Mouse (Mus musculus): ENCODE results near the gene 4930452B06Rik. TPM values are rescaled to one million over a fixed set of nuclear protein-coding genes. Genes with fewer than 3 reads are reported as not detected.

The 4930452B06Rik gene
- total RNA-seq, 1 experiment from 2014 or later, result 0.65 TPM

- no peak for ATAC-seq (replicated peaks in 1 of 2; ENCODE audit: insufficient read depth in 1 of 2, low FRiP score in 2 of 2, low TSS enrichment in 1 of 2, low read depth in 1 of 2, poor library complexity in 2 of 2, severe bottlenecking in 2 of 2)
Measured at GRCm38 (mm10) chr14:8476606-8477005, 189.4 kb downstream of the 4930452B06Rik start.

GRCm38 (mm10) chr14:8475851-8476250, 190.2 kb downstream of the 4930452B06Rik start:
- ATAC-seq (replicated peaks in 1 of 2; ENCODE audit: insufficient read depth in 1 of 2, low FRiP score in 2 of 2, low TSS enrichment in 1 of 2, low read depth in 1 of 2, poor library complexity in 2 of 2, severe bottlenecking in 2 of 2), result no peak

GRCm38 (mm10) chr14:8472884-8473283, 193.2 kb downstream of the 4930452B06Rik start:
- no peak for ATAC-seq (replicated peaks in 1 of 2; ENCODE audit: insufficient read depth in 1 of 2, low FRiP score in 2 of 2, low TSS enrichment in 1 of 2, low read depth in 1 of 2, poor library complexity in 2 of 2, severe bottlenecking in 2 of 2)

- no peak for ATAC-seq (replicated peaks in 1 of 2; ENCODE audit: insufficient read depth in 1 of 2, low FRiP score in 2 of 2, low TSS enrichment in 1 of 2, low read depth in 1 of 2, poor library complexity in 2 of 2, severe bottlenecking in 2 of 2)
Measured at GRCm38 (mm10) chr14:8464401-8465154, 201.5 kb downstream of the 4930452B06Rik start.

GRCm38 (mm10) chr14:8462973-8463372, 203.1 kb downstream of the 4930452B06Rik start:
- no peak for ATAC-seq (replicated peaks in 1 of 2; ENCODE audit: insufficient read depth in 1 of 2, low FRiP score in 2 of 2, low TSS enrichment in 1 of 2, low read depth in 1 of 2, poor library complexity in 2 of 2, severe bottlenecking in 2 of 2)

- ATAC-seq (replicated peaks in 1 of 2; ENCODE audit: insufficient read depth in 1 of 2, low FRiP score in 2 of 2, low TSS enrichment in 1 of 2, low read depth in 1 of 2, poor library complexity in 2 of 2, severe bottlenecking in 2 of 2), result no peak
Measured at GRCm38 (mm10) chr14:8462321-8462909, 203.6 kb downstream of the 4930452B06Rik start.

- ATAC-seq (replicated peaks in 1 of 2; ENCODE audit: insufficient read depth in 1 of 2, low FRiP score in 2 of 2, low TSS enrichment in 1 of 2, low read depth in 1 of 2, poor library complexity in 2 of 2, severe bottlenecking in 2 of 2), result peak; percentile 64 to 78; a peak in 3 of 4 replicates
Measured at GRCm38 (mm10) chr14:8460226-8461129, 205.6 kb downstream of the 4930452B06Rik start.

GRCm38 (mm10) chr14:8459759-8460158, 206.3 kb downstream of the 4930452B06Rik start:
- ATAC-seq (replicated peaks in 1 of 2; ENCODE audit: insufficient read depth in 1 of 2, low FRiP score in 2 of 2, low TSS enrichment in 1 of 2, low read depth in 1 of 2, poor library complexity in 2 of 2, severe bottlenecking in 2 of 2), result 0 out of 4 replicates have a peak, but pooled peaks of 1 of the 2 experiments have one; percentile 10

GRCm38 (mm10) chr14:8451117-8451516, 214.9 kb downstream of the 4930452B06Rik start:
- peak; percentile 17 to 32; a peak in 1 of 4 replicates for ATAC-seq (replicated peaks in 1 of 2; ENCODE audit: insufficient read depth in 1 of 2, low FRiP score in 2 of 2, low TSS enrichment in 1 of 2, low read depth in 1 of 2, poor library complexity in 2 of 2, severe bottlenecking in 2 of 2)

- ATAC-seq (replicated peaks in 1 of 2; ENCODE audit: insufficient read depth in 1 of 2, low FRiP score in 2 of 2, low TSS enrichment in 1 of 2, low read depth in 1 of 2, poor library complexity in 2 of 2, severe bottlenecking in 2 of 2), result no peak
Measured at GRCm38 (mm10) chr14:8450342-8450741, 215.7 kb downstream of the 4930452B06Rik start.

GRCm38 (mm10) chr14:8449299-8449698, 216.7 kb downstream of the 4930452B06Rik start:
- ATAC-seq (replicated peaks in 1 of 2; ENCODE audit: insufficient read depth in 1 of 2, low FRiP score in 2 of 2, low TSS enrichment in 1 of 2, low read depth in 1 of 2, poor library complexity in 2 of 2, severe bottlenecking in 2 of 2), result no peak

- no peak for ATAC-seq (replicated peaks in 1 of 2; ENCODE audit: insufficient read depth in 1 of 2, low FRiP score in 2 of 2, low TSS enrichment in 1 of 2, low read depth in 1 of 2, poor library complexity in 2 of 2, severe bottlenecking in 2 of 2)
Measured at GRCm38 (mm10) chr14:8447352-8447751, 218.7 kb downstream of the 4930452B06Rik start.

GRCm38 (mm10) chr14:8444363-8444762, 221.7 kb downstream of the 4930452B06Rik start:
- ATAC-seq (replicated peaks in 1 of 2; ENCODE audit: insufficient read depth in 1 of 2, low FRiP score in 2 of 2, low TSS enrichment in 1 of 2, low read depth in 1 of 2, poor library complexity in 2 of 2, severe bottlenecking in 2 of 2), result no peak

- no peak for ATAC-seq (replicated peaks in 1 of 2; ENCODE audit: insufficient read depth in 1 of 2, low FRiP score in 2 of 2, low TSS enrichment in 1 of 2, low read depth in 1 of 2, poor library complexity in 2 of 2, severe bottlenecking in 2 of 2)
Measured at GRCm38 (mm10) chr14:8442691-8443090, 223.3 kb downstream of the 4930452B06Rik start.

GRCm38 (mm10) chr14:8441623-8442022, 224.4 kb downstream of the 4930452B06Rik start:
- ATAC-seq (replicated peaks in 1 of 2; ENCODE audit: insufficient read depth in 1 of 2, low FRiP score in 2 of 2, low TSS enrichment in 1 of 2, low read depth in 1 of 2, poor library complexity in 2 of 2, severe bottlenecking in 2 of 2), result no peak

GRCm38 (mm10) chr14:8430611-8431230, 235.3 kb downstream of the 4930452B06Rik start:
- no peak for ATAC-seq (replicated peaks in 1 of 2; ENCODE audit: insufficient read depth in 1 of 2, low FRiP score in 2 of 2, low TSS enrichment in 1 of 2, low read depth in 1 of 2, poor library complexity in 2 of 2, severe bottlenecking in 2 of 2)

GRCm38 (mm10) chr14:8429767-8430166, 236.3 kb downstream of the 4930452B06Rik start:
- no peak for ATAC-seq (replicated peaks in 1 of 2; ENCODE audit: insufficient read depth in 1 of 2, low FRiP score in 2 of 2, low TSS enrichment in 1 of 2, low read depth in 1 of 2, poor library complexity in 2 of 2, severe bottlenecking in 2 of 2)

All from hematopoietic stem cell, adult 5-6 weeks (primary cell).